Mouse (Mus musculus) skeletal muscle tissue, adult 2 months (tissue): Measurements from ENCODE around the gene Arhgef11.
A peak's percentile ranks its signal among the peaks of the same experiment; 100 is the strongest.

Source experiments
- DNase-seq: peaks from one replicate; pipeline ENCODE4 v3.0.0-alpha.2; 2012; ENCODE audit warnings: low read depth, low spot score

Arhgef11 gene

DNA sequence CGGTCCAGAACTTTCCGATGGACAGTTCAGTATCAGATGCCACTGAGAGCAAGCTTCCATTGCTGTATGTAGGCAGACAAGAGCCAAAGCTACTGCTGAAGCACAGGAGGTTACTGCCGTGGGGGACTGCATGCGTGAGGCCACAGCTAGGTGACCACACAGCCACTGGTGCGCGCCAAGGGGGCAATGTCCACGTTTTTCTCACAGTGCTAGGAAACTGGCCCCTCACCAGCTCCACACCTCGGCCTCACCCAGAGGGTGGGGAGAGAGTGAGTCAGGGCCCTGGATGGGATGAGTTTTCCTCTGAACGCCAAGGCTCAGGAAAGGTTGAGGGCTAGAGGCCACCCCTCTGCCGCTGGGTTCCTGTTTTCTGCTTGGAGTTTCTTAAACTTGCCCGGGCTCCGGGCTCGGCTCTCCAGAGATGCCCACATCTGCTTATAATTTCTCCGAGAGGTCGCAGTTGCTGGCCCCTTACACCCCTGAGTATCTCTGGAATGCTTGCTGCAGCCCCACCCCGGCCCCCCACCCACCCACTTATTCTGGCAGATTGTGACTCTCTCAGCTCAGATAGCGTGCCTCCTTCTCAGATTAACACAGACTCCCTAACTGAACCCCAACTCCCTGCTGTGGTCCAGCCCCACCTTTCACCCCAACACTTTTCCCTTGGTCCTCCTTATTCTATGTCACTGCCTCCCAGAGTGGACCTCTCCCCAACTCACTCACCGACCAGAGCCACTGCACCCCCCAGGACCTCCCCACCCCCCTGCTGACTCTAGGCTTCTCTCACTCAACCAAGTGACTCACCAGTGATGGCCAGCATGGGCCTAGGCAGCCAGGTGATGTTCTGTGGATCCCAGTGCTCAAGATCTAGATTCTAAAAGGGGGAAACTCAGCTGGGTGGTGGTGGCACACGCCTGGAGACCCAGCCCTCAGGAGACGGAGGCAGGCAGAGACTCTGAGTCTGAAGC is 144.3 kb downstream of the Arhgef11 start:
- no peak for DNase-seq

DNA sequence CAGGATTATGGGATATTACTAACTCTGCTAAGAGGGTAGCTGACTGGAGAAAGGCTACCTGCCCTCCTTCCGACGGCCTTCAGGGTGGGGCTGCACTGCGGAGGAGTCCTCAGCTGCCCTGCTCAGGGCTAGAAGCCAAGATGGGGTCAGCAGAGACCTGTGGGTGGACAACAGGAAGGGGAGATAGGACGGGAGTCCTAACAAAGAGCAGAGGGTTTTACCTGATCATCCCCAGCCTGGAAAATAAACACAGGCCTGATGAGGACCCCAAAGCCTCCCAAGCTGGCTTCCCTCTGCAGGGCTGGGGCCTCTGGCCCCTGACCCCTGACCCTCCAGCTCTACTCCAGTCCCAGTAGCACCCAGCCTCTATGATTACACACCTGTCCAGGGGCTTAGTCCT is 145.8 kb downstream of the Arhgef11 start:
- no peak for DNase-seq

DNA sequence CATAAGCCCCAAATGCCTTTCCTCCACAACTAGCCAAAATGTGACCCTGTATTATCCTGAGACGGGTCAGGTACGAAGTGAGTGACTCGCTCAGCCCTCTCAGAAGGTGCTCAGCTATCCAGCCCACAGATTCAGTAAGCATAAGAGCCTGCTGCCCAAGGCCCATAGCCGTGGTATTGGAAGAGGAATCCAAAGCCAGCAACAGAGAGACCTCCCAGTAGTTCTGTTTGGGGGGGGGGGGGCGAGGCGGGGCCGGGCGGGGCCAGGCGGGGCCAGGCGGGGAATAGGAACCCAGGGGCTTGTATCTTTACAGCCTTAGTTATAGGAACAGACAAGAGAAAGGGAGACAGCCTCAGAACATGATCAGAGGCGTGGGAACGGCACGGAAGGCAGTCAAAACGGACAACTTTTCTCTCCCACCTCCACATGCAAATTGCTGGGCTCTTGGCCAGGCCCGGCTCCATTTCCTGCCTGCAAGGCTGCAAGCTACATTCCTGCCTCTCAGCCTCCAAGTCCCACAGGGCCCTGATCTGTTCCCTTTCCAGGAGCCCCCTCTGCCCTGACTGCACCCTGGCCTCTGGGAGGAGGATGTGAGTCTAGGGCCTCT is 146.4 kb downstream of the Arhgef11 start:
- DNase-seq, result peak; percentile 53

DNA sequence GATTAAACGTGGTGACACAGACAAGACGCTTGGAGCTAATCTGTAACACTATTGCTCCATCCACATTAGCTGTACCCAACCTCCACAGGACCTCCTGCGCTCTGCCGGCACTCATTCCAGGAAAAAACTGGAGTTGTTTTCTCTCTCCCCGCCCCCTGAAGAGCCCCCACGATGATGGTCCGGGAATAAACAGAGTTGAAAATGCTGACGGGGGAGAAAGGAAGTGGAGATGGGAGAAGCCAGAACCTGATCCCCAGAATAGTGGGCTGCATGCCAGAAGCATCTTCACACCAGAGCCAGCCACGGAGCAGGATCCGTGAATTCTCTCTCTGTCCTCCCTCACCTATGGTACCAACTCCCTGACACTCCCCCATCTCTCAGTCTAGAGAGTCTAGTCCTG is 147.1 kb downstream of the Arhgef11 start:
- DNase-seq, result peak; percentile 25

DNA sequence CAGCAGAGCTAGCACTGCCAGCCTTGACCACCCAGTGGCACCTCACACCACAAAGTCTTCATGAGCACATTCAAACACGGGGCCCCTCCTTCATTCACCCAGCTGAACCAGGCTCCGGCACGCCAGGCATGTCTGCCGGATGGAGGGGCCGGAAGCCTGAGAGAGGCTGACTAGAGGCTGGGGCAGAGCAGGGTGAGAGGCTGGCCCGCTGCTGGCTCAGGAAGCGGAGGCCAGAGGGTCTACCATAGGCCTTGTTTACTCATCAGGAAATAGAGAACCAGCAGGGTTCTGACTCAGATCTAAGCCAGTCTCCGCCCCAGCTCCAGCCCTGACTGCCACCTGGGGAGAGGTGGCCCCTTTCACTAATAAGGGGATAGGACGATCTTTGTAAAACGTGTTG is 147.7 kb downstream of the Arhgef11 start:
- DNase-seq, result peak; percentile 27

DNA sequence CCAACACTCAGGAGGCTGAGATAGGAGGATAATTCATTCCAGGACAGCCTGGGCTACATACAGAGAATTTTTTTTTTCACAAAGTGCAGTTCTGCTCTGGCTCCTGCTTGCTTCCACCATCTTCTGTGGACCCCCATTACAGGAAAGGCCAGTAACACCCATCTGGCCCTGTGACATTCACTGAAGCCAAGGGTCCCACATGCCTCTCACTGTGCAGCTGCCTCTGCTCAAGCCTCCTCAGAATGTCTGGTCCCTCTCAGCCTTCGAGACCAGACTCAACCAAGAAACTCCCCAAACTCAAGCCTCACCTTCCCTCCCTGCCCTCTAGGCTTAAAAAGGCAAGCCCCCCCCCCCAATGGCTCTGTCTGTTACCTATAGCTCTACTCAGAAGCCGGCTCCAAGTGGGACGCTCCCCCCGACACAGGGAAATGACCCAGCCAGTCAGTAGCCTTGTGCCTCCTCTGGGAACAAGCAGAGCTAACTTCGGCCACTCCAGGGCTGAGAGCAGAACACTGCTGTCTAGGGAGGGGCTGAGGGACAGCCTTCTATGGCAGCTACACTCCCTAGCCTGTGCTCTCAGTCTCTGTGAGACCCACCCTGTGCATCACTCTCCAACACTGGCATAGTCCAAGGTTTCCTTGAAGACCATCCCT is 148.4 kb downstream of the Arhgef11 start:
- DNase-seq, result no peak

DNA sequence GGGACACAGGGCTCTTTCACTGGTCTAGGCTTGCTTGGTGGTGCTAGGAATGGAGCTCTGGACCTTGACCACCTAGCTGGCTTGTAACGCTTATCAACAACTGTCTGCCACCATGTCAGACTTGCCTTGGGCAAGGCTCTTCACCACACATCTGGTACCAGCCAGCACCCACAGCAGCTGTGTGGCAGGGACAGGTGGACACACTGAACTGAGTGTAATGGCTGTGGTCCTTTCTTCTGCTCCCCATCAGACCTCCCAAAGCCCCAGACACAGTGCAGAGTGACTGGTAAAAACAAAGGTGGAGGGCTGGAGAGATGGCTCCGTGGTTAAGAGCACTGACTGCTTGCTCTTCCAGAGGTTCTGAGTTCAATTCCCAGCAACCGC is 148.9 kb downstream of the Arhgef11 start:
- DNase-seq, result no peak

DNA sequence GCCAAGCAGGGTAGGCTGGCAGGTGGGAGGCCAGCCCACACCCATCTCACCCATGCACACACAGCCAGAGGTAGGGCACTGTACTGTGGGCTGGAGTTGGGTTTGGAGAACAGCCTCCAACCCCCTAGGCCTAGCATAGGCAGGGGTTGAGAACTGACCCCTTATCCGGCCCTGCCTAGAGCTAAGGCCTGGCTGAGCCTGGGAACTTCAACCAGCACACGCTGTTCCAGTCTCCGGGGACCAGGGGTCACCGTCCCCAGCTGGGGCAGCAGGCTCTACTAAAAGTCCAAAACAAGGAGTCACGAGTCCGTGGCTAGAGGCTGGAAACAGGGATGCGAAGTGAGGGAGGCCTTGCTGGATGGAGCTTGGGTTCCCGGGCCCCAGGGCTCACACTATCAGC is 150.4 kb downstream of the Arhgef11 start:
- peak; percentile 42 for DNase-seq

DNA sequence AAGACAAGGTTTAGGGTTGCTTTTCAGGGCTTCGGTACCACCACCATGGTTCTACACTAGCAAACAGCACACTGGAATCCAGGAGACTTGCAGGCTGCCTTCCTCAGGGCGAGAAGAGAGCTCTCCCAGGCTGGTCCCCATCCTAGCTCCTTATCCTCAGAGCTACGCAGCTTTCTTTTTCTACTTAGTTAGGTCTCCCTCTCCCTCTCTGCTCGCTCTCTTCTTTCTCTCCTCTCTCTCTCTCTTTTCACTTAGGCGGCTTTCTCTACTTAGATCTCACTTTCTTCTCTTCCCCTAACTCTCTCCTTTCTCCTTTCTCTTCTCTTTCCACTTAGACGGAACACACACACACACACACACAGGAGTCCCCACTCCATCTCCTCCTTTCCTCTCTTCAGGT is 151.1 kb downstream of the Arhgef11 start:
- DNase-seq, result no peak

DNA sequence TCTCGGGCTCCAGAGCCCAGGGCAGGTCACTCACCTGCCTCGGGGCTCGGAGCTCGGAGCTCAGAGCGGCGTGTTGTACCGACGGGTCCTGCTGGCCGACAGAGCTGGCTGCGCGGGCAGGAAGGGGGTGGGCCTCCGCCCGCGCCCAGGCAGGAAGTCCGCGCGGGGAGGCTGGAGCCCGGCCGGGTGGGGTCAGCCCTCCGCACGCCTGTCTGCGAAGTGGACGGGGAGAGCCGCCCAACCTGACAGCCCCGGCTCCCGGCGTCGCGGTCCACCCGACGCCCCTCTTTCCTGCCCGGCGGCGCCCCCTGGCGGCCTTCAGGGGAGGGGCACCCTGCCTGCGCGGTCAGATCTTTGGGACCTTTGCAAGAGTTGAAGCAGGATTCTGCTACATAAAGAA is 151.5 kb downstream of the Arhgef11 start:
- peak; percentile 70 for DNase-seq

DNA sequence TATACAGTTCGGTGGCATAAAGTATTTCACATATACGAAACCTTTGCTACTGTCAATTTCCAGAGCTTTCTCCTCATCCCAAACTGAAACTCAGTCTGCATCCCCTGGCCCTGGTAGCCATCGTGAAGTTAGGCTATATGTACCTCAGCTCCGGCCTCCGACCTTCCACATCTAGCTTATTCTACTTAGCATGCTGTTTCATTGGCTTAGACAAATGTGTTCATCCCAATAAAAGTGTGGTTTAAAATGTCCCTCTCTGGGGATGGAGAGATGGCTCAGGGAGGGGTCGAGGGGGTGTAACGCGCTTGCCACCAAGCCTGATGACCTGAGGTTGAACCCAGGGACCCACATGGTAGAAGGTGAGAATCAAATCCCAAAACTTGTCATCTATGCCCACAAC is 152.1 kb downstream of the Arhgef11 start:
- DNase-seq, result no peak

DNA sequence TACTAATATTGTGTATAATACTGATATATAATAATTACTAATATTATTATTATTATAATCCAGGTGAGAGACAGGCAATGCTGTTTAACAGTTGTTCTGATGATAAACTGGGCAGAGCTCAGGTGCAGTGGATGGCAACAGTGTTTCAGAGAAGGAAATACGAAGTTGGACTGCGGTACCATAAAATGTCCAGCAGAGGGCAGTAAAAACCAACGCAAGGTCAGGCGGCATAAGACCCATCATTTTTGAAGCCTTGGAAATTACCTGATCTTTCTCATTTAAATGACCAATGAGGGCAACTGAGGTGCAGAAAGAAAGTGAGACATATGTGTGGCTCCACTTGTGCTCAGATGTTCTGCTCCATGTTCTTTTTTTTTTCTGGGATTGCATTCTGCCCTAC is 152.9 kb downstream of the Arhgef11 start:
- DNase-seq, result no peak

DNA sequence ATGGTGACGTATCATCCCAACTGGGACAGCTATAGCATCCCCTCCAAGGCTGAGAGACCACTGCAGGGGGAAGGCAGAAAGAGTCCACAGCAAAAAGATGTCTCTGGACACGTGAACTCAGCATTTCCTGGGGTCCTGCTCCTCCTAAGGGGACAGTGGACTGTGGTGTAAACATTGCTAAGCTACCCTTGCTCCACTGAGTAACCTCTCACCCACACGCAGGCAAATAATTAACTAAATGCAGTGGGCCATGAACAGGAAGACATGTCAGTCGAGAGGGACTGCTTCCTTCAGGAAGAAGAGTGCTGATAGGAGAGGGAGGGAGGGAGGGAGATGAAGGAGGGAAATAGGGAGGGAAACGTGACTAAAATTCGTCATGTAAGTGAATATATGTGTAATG is 153.7 kb downstream of the Arhgef11 start:
- DNase-seq, result no peak

DNA sequence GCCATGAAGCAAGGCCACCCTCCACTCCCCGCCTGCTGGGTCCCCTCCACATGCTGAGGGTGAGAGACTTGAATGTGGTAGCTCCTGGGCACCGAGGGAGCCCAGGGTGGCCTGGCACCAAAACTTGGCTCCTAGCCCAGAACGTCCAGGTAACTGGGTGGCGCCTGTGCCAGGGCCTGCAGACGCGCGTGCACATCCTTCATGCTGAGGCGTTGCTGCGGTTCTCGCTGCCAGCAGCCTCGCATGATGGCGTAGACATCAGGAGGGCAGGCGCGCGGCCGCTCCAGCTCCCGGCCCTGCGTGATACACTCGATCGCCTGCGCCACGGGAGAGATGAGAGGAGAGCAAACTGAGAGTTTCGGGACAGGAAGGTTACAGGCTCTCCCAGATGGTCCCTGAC is 160.9 kb downstream of the Arhgef11 start:
- no peak for DNase-seq

DNA sequence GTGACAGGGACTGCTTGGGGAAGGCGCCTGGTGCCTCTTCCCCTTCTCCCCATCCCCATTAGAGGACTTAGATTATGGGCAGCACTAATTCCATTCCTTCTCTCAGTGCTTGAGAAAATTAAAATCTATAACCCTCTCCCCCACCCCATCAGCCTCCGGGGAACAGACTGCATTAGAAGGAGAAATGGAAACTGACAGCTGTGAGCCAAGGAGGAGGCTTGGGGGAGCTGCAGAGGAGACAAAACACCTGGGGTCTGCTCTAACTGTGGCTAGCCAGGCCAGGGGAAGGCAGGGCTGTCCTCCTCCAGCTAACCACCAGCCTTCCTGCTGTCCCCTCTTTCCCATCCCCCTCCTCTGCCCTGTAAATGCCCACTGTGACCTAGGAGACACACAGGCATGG is 161.7 kb downstream of the Arhgef11 start:
- DNase-seq, result no peak

DNA sequence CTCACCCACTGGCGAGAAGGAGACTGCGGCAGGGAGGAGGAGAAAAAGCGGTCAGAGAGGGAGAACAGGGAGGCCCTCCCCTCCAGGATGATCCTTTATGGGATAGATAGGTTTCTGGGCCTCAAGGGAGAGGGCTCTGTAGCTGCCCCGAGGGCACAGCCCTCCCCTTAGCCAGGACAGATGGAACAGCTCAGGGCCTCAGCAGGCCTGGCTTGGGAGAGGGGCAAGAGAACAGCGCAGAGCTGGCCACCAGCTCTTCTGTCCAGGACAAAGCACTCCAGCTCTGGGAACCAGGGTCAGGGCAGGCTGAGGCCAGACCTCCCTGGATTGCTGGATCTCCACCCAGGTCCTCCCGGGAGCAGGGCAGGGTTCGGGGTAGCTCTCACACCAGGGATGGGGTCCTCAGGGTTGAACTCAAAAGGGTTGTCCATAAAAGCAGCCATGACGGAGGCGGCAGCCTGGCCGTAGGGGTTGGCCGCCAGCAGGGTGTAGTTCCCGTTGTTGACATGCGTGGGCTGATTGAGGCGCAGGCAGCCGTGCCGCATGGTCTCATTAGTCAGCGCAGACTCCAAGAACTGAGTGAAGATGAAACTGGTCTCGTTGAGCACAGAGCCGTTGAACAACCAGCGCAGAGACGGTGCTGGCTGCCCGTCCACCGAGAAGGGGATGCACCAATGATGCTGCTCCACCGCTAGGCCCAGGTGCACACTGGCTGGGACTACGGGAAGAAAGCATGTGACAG is 166.1 kb downstream of the Arhgef11 start:
- no peak for DNase-seq

DNA sequence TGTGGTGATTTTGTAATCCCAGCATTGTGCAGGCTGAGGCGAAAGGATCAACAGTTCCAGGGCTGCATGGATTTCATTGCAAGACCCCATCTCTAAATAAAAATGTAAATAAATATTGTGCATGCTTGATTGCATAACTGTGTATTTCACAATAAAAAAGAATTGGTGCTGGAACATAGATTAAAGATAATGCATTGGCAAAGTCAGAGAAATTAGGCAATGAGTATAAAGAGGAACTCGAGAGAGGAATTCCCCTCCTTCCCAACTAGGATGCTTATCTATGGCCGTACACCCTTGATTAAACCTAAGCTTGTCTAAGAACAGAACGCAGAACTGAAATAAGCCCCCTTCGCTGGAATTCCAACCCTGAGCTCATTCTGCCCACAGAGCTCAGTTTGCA is 167.8 kb downstream of the Arhgef11 start:
- DNase-seq, result no peak

DNA sequence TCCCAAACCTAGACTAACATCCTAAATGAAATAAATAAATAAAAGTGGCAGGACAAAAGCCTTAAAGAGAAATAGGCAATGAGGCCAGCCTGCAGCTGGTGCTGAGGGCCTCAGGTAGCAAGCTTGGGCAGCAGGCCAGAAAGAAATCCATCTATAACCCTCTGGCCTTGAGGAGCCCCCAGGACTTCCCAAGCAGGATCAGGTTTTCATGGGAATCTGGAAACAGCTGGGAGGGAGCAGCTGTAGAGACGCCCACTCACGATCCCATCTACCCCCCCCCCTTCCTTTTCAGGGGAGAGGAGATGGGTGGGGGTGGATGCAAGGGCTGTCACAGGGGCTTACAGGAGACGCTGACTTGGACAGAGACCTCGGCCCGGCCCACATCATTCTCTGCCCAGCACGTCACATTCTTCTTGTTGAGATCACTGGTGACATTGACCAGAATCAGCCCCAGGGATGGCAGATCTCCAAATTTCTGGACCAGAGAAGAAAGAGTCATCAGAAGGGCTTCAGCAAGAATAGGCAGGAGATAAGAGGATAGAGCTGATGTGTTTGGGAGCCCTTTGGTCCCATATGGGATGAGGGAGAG is 168.4 kb downstream of the Arhgef11 start:
- no peak for DNase-seq
